Mouse (Mus musculus) adrenal gland, postnatal 4 days (tissue): ENCODE data around the gene Rnf208. TPM values are rescaled to one million over a fixed set of nuclear protein-coding genes. Genes with fewer than 3 reads are reported as not detected.
A peak's percentile ranks its signal among the peaks of the same experiment; 100 is the strongest.

ENCODE experiments used
- DNase-seq, 2 experiments: peaks; one replicate each; pipeline ENCODE4 v3.0.0; 2021 to 2022; ENCODE audit warnings: low spot score in 2 of 2, mixed read lengths in 2 of 2
- long read RNA-seq, 2 experiments: library from polyadenylated mRNA; stranded (forward); transcript quantifications; one replicate each; pipeline ENCODE4 v2.0.0; 2021
- total RNA-seq, 2 experiments: library from RNA; stranded (reverse); gene quantifications; 2 replicates each; pipeline ENCODE4 v1.2.3; 2021

The Rnf208 gene
- 10 to 100 TPM; 14.3 to 18.7 TPM for total RNA-seq
- long read RNA-seq, experiment 1, partial matches to known transcripts, result 0 of 5 reads
- long read RNA-seq, experiment 1, other reads (novel, unspliced or antisense), result 0 of 5 reads
- long read RNA-seq, experiment 2, transcript Rnf208-203 (2 exons, 885 nt), result minor isoform, 5 of 16 reads
- long read RNA-seq, experiment 2, transcript Rnf208-202 (1 exons, 1,333 nt), result major isoform, 10 of 16 reads
- long read RNA-seq, experiment 2, partial matches to known transcripts, result 0 of 16 reads
- long read RNA-seq, experiment 2, other reads (novel, unspliced or antisense), result 1 of 16 reads

GRCm38 (mm10) chr2:25242101-25242506 is at the start of gene Rnf208, which contains the start of gene Cysrt1:
TSS of gene Rnf208 (plus strand) at chr2:25242255.
TSS of gene Cysrt1 (minus strand) at chr2:25242452.
- DNase-seq, result no peak

GRCm38 (mm10) chr2:25193330-25193770 is 48.7 kb upstream of the Rnf208 start:
- DNase-seq, result peak in 1 of 2 experiments; percentile 58

- DNase-seq, result no peak
Observed at GRCm38 (mm10) chr2:25194006-25194405, 48.0 kb upstream of the Rnf208 start.

- DNase-seq, result no peak
Observed at GRCm38 (mm10) chr2:25194486-25195171, 47.4 kb upstream of the Rnf208 start.

GRCm38 (mm10) chr2:25195211-25196156 is 46.6 kb upstream of the Rnf208 start:
- no peak for DNase-seq

- DNase-seq, result peak; percentile 46 to 76
Observed at GRCm38 (mm10) chr2:25196172-25196954, 45.7 kb upstream of the Rnf208 start, which contains the start of gene Tor4a. TSS of gene Tor4a (minus strand) at chr2:25196886.

GRCm38 (mm10) chr2:25197191-25197590 is 44.9 kb upstream of the Rnf208 start:
- no peak for DNase-seq

GRCm38 (mm10) chr2:25197946-25198345 is 44.1 kb upstream of the Rnf208 start:
- no peak for DNase-seq

GRCm38 (mm10) chr2:25200631-25201030 is 41.4 kb upstream of the Rnf208 start:
- no peak for DNase-seq

GRCm38 (mm10) chr2:25203631-25204214 is 38.3 kb upstream of the Rnf208 start:
- DNase-seq, result no peak

GRCm38 (mm10) chr2:25207593-25207992 is 34.5 kb upstream of the Rnf208 start:
- DNase-seq, result no peak

GRCm38 (mm10) chr2:25210686-25211085 is 31.4 kb upstream of the Rnf208 start:
- no peak for DNase-seq

GRCm38 (mm10) chr2:25211121-25211670 is 30.9 kb upstream of the Rnf208 start, which contains the start of gene Nelfb:
TSS of gene Nelfb (minus strand) at chr2:25211489.
- DNase-seq, result peak; percentile 76 to 84

- no peak for DNase-seq
Observed at GRCm38 (mm10) chr2:25213266-25213865, 28.7 kb upstream of the Rnf208 start.

GRCm38 (mm10) chr2:25214444-25214843 is 27.6 kb upstream of the Rnf208 start, which contains the start of gene Stpg3:
TSS of gene Stpg3 (minus strand) at chr2:25214637.
- no peak for DNase-seq

- DNase-seq, result no peak
Observed at GRCm38 (mm10) chr2:25217666-25218065, 24.4 kb upstream of the Rnf208 start.

- DNase-seq, result no peak
Observed at GRCm38 (mm10) chr2:25218445-25218844, 23.6 kb upstream of the Rnf208 start, which contains the start of gene Fam166a. TSS of gene Fam166a (plus strand) at chr2:25218745.

GRCm38 (mm10) chr2:25221331-25221772 is 20.7 kb upstream of the Rnf208 start:
- DNase-seq, result no peak
